Mouse (Mus musculus): ENCODE results near the gene Nyap1. TPM values are rescaled to one million over a fixed set of nuclear protein-coding genes. Genes with fewer than 3 reads are reported as not detected.

Gene Nyap1
- polyA plus RNA-seq, 1 experiment: 2.7 TPM

DNA sequence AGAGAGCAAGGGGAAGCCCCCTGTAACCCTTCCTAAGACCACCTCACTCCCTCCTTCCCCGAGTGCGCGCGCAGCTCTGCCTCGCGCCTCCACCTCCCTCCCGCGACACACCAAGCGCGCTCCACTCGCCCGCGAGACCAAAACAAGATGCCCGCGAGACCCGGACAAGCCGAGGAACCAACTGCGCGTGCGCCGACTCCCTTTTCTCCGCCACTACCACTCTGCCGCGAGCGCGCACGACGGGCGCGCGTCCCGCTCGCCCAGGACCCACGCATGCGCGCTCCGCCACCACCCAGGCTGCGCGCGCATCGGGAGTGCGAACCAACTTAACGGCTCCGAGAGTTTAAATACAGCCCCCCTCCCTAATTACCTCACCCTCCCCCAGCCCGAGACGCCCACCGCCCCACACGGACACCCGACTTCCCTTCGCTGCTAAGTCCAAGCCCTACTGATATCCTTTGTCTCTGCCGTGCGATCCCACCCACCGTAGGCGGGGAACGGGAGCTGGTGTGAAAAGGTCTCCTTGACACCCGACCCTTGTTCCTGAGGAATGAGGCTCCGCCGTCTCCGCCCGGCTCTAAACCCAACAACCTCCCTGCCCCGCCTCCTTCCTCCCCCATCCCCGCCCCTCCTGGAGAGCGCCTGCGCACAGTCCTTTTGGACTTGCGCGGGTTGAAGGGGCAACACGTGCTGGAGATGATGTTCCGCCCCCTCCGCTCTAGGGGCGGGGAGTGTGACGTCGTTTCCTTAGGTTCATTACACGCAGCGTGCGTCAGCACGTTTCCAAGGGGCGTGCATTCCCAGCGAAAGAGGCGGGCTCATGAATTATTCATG is 44.9 kb upstream of the Nyap1 start:
- peak in 1 of 3 experiments; percentile 9 for TF ChIP-seq MYOD1 (IDR thresholded peaks at IDR 0.05; ENCODE audit: control insufficient read depth in 1 of 3, insufficient read length in 2 of 3, low read depth in 2 of 3)
- peak; percentile 71 for TF ChIP-seq MAX (IDR thresholded peaks at IDR 0.05; ENCODE audit: low read depth)
- no peak for TF ChIP-seq TCF12 (IDR thresholded peaks at IDR 0.05; ENCODE audit: insufficient read depth, poor library complexity, severe bottlenecking)
- TF ChIP-seq CEBPB (IDR thresholded peaks at IDR 0.05; ENCODE audit: insufficient read depth, poor library complexity, severe bottlenecking): no peak
- no peak for TF ChIP-seq REST (IDR thresholded peaks at IDR 0.05; ENCODE audit: insufficient read depth, insufficient read length)
- no peak for TF ChIP-seq SRF (IDR thresholded peaks at IDR 0.05; ENCODE audit: control insufficient read depth, insufficient read length, low read depth)
- TF ChIP-seq USF1 (IDR thresholded peaks at IDR 0.05; ENCODE audit: low read depth): peak; percentile 88
- TF ChIP-seq E2F4 (IDR thresholded peaks at IDR 0.05; ENCODE audit: insufficient read depth): no peak
- peak; percentile 84 for TF ChIP-seq POLR2A (IDR thresholded peaks at IDR 0.05; ENCODE audit: insufficient read length, low read depth)
- TF ChIP-seq MYOG (IDR thresholded peaks at IDR 0.05; ENCODE audit: control insufficient read depth in 1 of 3, insufficient read depth in 1 of 3, insufficient read length in 2 of 3, low read depth in 2 of 3): no peak
- no peak for TF ChIP-seq TCF3 (IDR thresholded peaks at IDR 0.05; ENCODE audit: insufficient read length, low read depth)
- peak; percentile 91 for TF ChIP-seq POLR2AphosphoS2 (IDR thresholded peaks at IDR 0.05; ENCODE audit: insufficient read length, low read depth)
- Histone ChIP-seq H3ac (ENCODE audit: control insufficient read depth, insufficient read length) (peak overlapping the region; percentile 99), H3K27me3 (ENCODE audit: control insufficient read depth, insufficient read depth, insufficient read length) (no peaks in the 10 kb centered on the region), H3K4me2 (ENCODE audit: low read depth) (peak overlapping the region; percentile 56), H3K4me3 (peak overlapping the region; percentile 79), H3K36me3 (ENCODE audit: control insufficient read depth, insufficient read depth) (peaks cover 13% of the 10 kb centered on the region), H3K79me2 (ENCODE audit: control insufficient read depth, insufficient read depth) (peaks cover 24% of the 10 kb centered on the region)

DNA sequence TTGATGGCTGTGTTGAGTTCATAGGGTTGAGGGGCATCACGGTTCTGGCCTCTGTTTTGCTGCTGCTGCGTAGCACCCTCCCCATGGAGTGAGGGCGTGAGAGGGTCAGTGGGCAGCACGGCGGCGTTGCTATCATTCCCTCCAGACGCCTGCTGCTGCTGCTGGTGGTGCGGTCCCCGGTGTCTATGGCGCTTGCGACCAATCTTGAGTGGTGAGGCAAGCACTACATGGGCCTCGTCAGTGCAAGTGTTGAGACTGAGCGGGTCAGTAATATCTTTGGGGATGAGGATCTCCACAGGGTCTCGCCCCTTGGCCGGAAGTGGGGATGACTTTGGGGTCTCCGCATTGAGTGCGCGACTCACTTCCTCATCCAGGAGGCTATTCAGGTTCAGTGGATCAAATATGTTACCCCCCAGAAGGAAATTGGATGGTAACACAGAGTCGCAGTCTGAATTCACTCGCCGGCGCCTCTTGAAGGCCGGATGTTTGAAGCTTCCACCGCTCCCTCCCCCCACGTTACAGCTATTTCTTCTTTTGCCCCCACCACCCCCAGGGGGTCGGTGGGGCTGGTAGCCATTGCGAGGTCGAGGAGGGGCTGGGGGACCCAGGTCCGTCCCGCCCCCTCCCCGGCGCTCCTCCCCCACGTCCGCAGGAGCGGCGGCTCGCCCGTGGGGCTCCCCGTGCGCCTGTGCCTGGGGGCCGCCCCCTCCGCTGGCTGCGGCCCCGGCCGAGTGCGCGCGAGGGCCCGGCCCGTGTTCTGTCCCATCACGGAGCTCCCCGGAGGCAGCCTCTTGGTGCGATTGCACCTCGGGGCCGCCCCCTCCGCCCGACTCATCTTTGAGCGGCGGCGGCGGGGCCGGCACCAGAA is 44.0 kb upstream of the Nyap1 start:
- Histone ChIP-seq H3K27me3 (ENCODE audit: control insufficient read depth, insufficient read depth, insufficient read length) (no peaks in the 10 kb centered on the region), H3K79me2 (ENCODE audit: control insufficient read depth, insufficient read depth) (peaks cover 24% of the 10 kb centered on the region), H3ac (ENCODE audit: control insufficient read depth, insufficient read length) (peak overlapping the region; percentile 99), H3K4me3 (peak overlapping the region; percentile 79), H3K36me3 (ENCODE audit: control insufficient read depth, insufficient read depth) (peaks cover 18% of the 10 kb centered on the region), H3K4me2 (ENCODE audit: low read depth) (peak overlapping the region; percentile 89)
- TF ChIP-seq POLR2A (IDR thresholded peaks at IDR 0.05; ENCODE audit: insufficient read length, low read depth) (peak; percentile 43), TCF3 (IDR thresholded peaks at IDR 0.05; ENCODE audit: insufficient read length, low read depth) (no peak), POLR2AphosphoS2 (IDR thresholded peaks at IDR 0.05; ENCODE audit: insufficient read length, low read depth) (peak; percentile 89)

- H3ac ChIP-seq (ENCODE audit: control insufficient read depth, insufficient read length): peak overlapping the region; percentile 99
- no peaks in the 10 kb centered on the region for H3K27me3 ChIP-seq (ENCODE audit: control insufficient read depth, insufficient read depth, insufficient read length)
- peak overlapping the region; percentile 79 for H3K4me3 ChIP-seq
- TF ChIP-seq POLR2AphosphoS2 (IDR thresholded peaks at IDR 0.05; ENCODE audit: insufficient read length, low read depth) (no peak), E2F4 (IDR thresholded peaks at IDR 0.05; ENCODE audit: insufficient read depth) (no peak), POLR2A (IDR thresholded peaks at IDR 0.05; ENCODE audit: insufficient read length, low read depth) (no peak), USF1 (IDR thresholded peaks at IDR 0.05; ENCODE audit: low read depth) (no peak), TCF12 (IDR thresholded peaks at IDR 0.05; ENCODE audit: insufficient read depth, poor library complexity, severe bottlenecking) (no peak), MAX (IDR thresholded peaks at IDR 0.05; ENCODE audit: low read depth) (no peak), MYOD1 (IDR thresholded peaks at IDR 0.05; ENCODE audit: control insufficient read depth in 1 of 3, insufficient read length in 2 of 3, low read depth in 2 of 3) (no peak), CEBPB (IDR thresholded peaks at IDR 0.05; ENCODE audit: insufficient read depth, poor library complexity, severe bottlenecking) (no peak), MYOG (IDR thresholded peaks at IDR 0.05; ENCODE audit: control insufficient read depth in 1 of 3, insufficient read depth in 1 of 3, insufficient read length in 2 of 3, low read depth in 2 of 3) (no peak), SRF (IDR thresholded peaks at IDR 0.05; ENCODE audit: control insufficient read depth, insufficient read length, low read depth) (no peak), REST (IDR thresholded peaks at IDR 0.05; ENCODE audit: insufficient read depth, insufficient read length) (no peak), TCF3 (IDR thresholded peaks at IDR 0.05; ENCODE audit: insufficient read length, low read depth) (no peak)
- H3K4me2 ChIP-seq (ENCODE audit: low read depth): peak overlapping the region; percentile 89
- H3K36me3 ChIP-seq (ENCODE audit: control insufficient read depth, insufficient read depth): peaks cover 22% of the 10 kb centered on the region
- H3K79me2 ChIP-seq (ENCODE audit: control insufficient read depth, insufficient read depth): peaks cover 24% of the 10 kb centered on the region
Measured at GRCm38 (mm10) chr5:137784546-137784945, 43.1 kb upstream of the Nyap1 start.

DNA sequence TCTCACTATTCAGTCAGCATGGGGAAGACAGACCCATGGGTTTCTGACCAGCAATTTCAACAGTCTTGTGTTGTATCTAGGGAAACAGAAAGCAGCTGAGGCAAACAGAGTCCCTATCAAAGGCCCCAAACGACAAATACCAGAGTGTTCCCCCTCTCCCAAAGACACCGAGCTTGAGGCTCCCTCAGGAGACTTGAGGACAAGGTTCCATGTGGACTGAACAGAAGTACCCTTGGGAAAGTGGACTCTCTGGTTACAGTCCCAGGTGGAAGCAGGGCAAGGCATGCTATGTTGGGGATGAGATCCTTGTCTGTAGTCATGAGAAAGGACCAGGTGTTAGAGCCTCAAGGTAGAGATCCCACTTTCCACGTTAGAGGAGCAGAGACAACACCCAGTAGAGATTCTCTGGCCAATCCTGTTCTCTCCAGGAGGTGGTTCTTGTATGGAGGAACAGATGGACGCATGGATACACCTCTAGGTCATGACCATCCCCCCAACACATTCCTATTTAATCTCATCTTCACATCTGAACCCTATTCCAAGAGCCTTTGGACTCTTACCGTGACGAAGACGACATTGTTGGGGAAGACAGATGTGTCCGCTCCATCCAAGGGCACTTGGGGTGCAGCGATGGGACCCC is 42.6 kb upstream of the Nyap1 start:
- Histone ChIP-seq H3K27me3 (ENCODE audit: control insufficient read depth, insufficient read depth, insufficient read length) (no peaks in the 10 kb centered on the region), H3K79me2 (ENCODE audit: control insufficient read depth, insufficient read depth) (peaks cover 24% of the 10 kb centered on the region), H3K36me3 (ENCODE audit: control insufficient read depth, insufficient read depth) (peaks cover 22% of the 10 kb centered on the region), H3K4me2 (ENCODE audit: low read depth) (peak overlapping the region; percentile 89), H3K4me3 (peak overlapping the region; percentile 79), H3ac (ENCODE audit: control insufficient read depth, insufficient read length) (peak overlapping the region; percentile 99)
- no peak for TF ChIP-seq MYOD1 (IDR thresholded peaks at IDR 0.05; ENCODE audit: control insufficient read depth in 1 of 3, insufficient read length in 2 of 3, low read depth in 2 of 3)
- no peak for TF ChIP-seq REST (IDR thresholded peaks at IDR 0.05; ENCODE audit: insufficient read depth, insufficient read length)
- TF ChIP-seq TCF12 (IDR thresholded peaks at IDR 0.05; ENCODE audit: insufficient read depth, poor library complexity, severe bottlenecking): no peak
- TF ChIP-seq MYOG (IDR thresholded peaks at IDR 0.05; ENCODE audit: control insufficient read depth in 1 of 3, insufficient read depth in 1 of 3, insufficient read length in 2 of 3, low read depth in 2 of 3): no peak
- TF ChIP-seq USF1 (IDR thresholded peaks at IDR 0.05; ENCODE audit: low read depth): no peak
- TF ChIP-seq MAX (IDR thresholded peaks at IDR 0.05; ENCODE audit: low read depth): no peak
- no peak for TF ChIP-seq TCF3 (IDR thresholded peaks at IDR 0.05; ENCODE audit: insufficient read length, low read depth)
- TF ChIP-seq SRF (IDR thresholded peaks at IDR 0.05; ENCODE audit: control insufficient read depth, insufficient read length, low read depth): no peak
- no peak for TF ChIP-seq POLR2A (IDR thresholded peaks at IDR 0.05; ENCODE audit: insufficient read length, low read depth)
- TF ChIP-seq CEBPB (IDR thresholded peaks at IDR 0.05; ENCODE audit: insufficient read depth, poor library complexity, severe bottlenecking): no peak
- no peak for TF ChIP-seq E2F4 (IDR thresholded peaks at IDR 0.05; ENCODE audit: insufficient read depth)
- TF ChIP-seq POLR2AphosphoS2 (IDR thresholded peaks at IDR 0.05; ENCODE audit: insufficient read length, low read depth): no peak

All from myocyte (in vitro differentiated cells).